Mouse (Mus musculus) CH12.LX (cell line): Measurements from ENCODE around the gene Fgd6. TPM values are rescaled to one million over a fixed set of nuclear protein-coding genes. Genes with fewer than 3 reads are reported as not detected.

ENCODE experiments used
- DNase-seq: peaks from one replicate; pipeline ENCODE4 v3.0.0-alpha.2; 2013; ENCODE audit errors: extremely low read depth
- H3K27ac ChIP-seq: 2 replicates; pipeline ENCODE4 v1.5.1; 2012; ENCODE audit warnings: low read depth, mild to moderate bottlenecking, control low read depth, moderate library complexity; ENCODE audit not compliant: insufficient read depth
- H3K27me3 ChIP-seq: replicated peaks from 2 replicates; pipeline ENCODE3; 2012; ENCODE audit warnings: inconsistent platforms
- H3K36me3 ChIP-seq, 2 experiments: replicated peaks in 1 of 2; 2 replicates each; pipeline versions ENCODE3 to v1.6.1; 2012; ENCODE audit warnings: inconsistent platforms in 1 of 2, low read length in 1 of 2, mild to moderate bottlenecking in 1 of 2, mixed read lengths in 1 of 2, moderate library complexity in 1 of 2; ENCODE audit not compliant: control insufficient read depth in 1 of 2, insufficient read depth in 1 of 2
- H3K4me1 ChIP-seq, 2 experiments: 2 replicates each; pipeline ENCODE4 v1.6.1; 2012; ENCODE audit warnings: inconsistent platforms in 1 of 2, moderate library complexity in 1 of 2; ENCODE audit not compliant: insufficient read depth in 2 of 2, control insufficient read depth in 1 of 2
- H3K4me2 ChIP-seq: 2 replicates; pipeline ENCODE4 v1.6.1; 2012; ENCODE audit warnings: low read depth, mild to moderate bottlenecking, control low read depth; ENCODE audit not compliant: poor library complexity, insufficient read depth, severe bottlenecking
- H3K4me3 ChIP-seq, 3 experiments: fragments of 150-350 bp in 1 of 3; sonication (generic) in 1 of 3; replicated peaks in 1 of 3; 2 replicates each; pipeline versions ENCODE3 to v1.5.1; 2011 to 2012; ENCODE audit warnings: low read depth in 2 of 3, low read length in 2 of 3, mild to moderate bottlenecking in 2 of 3, moderate library complexity in 2 of 3, control low read depth in 1 of 3, improper control_type of control experiment in 1 of 3, inconsistent platforms in 1 of 3, mixed read lengths in 1 of 3; ENCODE audit not compliant: poor library complexity in 1 of 3
- H3K79me2 ChIP-seq: replicated peaks from 2 replicates; pipeline ENCODE4 v1.6.1; 2012; ENCODE audit warnings: mild to moderate bottlenecking, moderate library complexity; ENCODE audit not compliant: control insufficient read depth, poor library complexity, insufficient read depth, severe bottlenecking; ENCODE audit errors: extremely low read depth
- H3K9ac ChIP-seq: 2 replicates; pipeline ENCODE4 v1.6.1; 2012; ENCODE audit warnings: low read depth, mild to moderate bottlenecking, control low read depth, moderate library complexity; ENCODE audit not compliant: insufficient read depth
- H3K9me3 ChIP-seq: replicated peaks from 2 replicates; pipeline ENCODE3; 2012; ENCODE audit warnings: low read length, inconsistent platforms, mixed read lengths
- BHLHE40 ChIP-seq: IDR thresholded peaks from 2 replicates; pipeline ENCODE4 v1.6.1; 2011; ENCODE audit warnings: mild to moderate bottlenecking, low read depth, low read length, improper control_type of control experiment
- ETS1 ChIP-seq: conservative IDR thresholded peaks from 2 replicates; pipeline ENCODE4 v1.6.1; 2012; ENCODE audit warnings: low read depth, mild to moderate bottlenecking, inconsistent platforms, low read length, improper control_type of control experiment, moderate library complexity
- HCFC1 ChIP-seq: IDR thresholded peaks from 2 replicates; pipeline ENCODE4 v1.6.1; 2012; ENCODE audit warnings: low read depth, mild to moderate bottlenecking, inconsistent platforms, low read length, improper control_type of control experiment
- JUN ChIP-seq: IDR thresholded peaks from 2 replicates; pipeline ENCODE4 v1.6.1; 2011; ENCODE audit warnings: low read depth, mild to moderate bottlenecking, low read length, improper control_type of control experiment, moderate library complexity; ENCODE audit not compliant: insufficient read depth
- MAZ ChIP-seq: IDR thresholded peaks from 2 replicates; pipeline ENCODE4 v1.6.1; 2012; ENCODE audit warnings: low read depth, mild to moderate bottlenecking, inconsistent platforms, low read length, improper control_type of control experiment, moderate library complexity
- MXI1 ChIP-seq: IDR thresholded peaks from 2 replicates; pipeline ENCODE4 v1.6.1; 2011; ENCODE audit warnings: mild to moderate bottlenecking, low read depth, low read length, improper control_type of control experiment
- MYC ChIP-seq: IDR thresholded peaks from 2 replicates; pipeline ENCODE4 v1.6.1; 2011; ENCODE audit warnings: low read depth, mild to moderate bottlenecking, improper control_type of control experiment, low read length
- SIN3A ChIP-seq: IDR thresholded peaks from 2 replicates; pipeline ENCODE4 v1.6.1; 2012; ENCODE audit warnings: low read length, improper control_type of control experiment, inconsistent platforms
- TBP ChIP-seq: conservative IDR thresholded peaks from 2 replicates; pipeline ENCODE4 v1.6.1; 2011; ENCODE audit warnings: low read depth, low read length, improper control_type of control experiment
- UBTF ChIP-seq: IDR thresholded peaks from 2 replicates; pipeline ENCODE4 v1.6.1; 2012; ENCODE audit warnings: low read depth, mild to moderate bottlenecking, inconsistent platforms, low read length, improper control_type of control experiment, moderate library complexity
- USF2 ChIP-seq: conservative IDR thresholded peaks from 2 replicates; pipeline ENCODE4 v1.6.1; 2011; ENCODE audit warnings: low read depth, low read length, improper control_type of control experiment
- ZKSCAN1 ChIP-seq: IDR thresholded peaks from 2 replicates; pipeline ENCODE4 v1.6.1; 2012; ENCODE audit warnings: low read depth, inconsistent platforms, low read length, improper control_type of control experiment, borderline replicate concordance
- ZNF384 ChIP-seq: IDR thresholded peaks from 2 replicates; pipeline ENCODE4 v1.6.1; 2012; ENCODE audit warnings: low read depth, low read length, improper control_type of control experiment, inconsistent platforms
- dilution Hi-C: fragments of 300-500 bp; cut with MboI; formaldehyde crosslinking; loops from 2 replicates; pipeline ENCODE4 v1.14.3; 2020; ENCODE audit warnings: low sequenced_read_pairs; ENCODE audit not compliant: extremely low pct_unique_long_range_greater_than_20kb, extremely low pct_ligation_motif_present
- in situ Hi-C: fragments of 300-500 bp; cut with MboI; formaldehyde crosslinking; loops from 3 replicates; pipeline ENCODE4 v1.14.3; 2019; ENCODE audit warnings: low sequenced_read_pairs, low pct_ligation_motif_present, low pct_unique_long_range_greater_than_20kb, mixed read lengths
- polyA plus RNA-seq: library from polyadenylated mRNA; unstranded; fragments of >175 nt; gene quantifications from 2 replicates; pipeline ENCODE4 v1.2.1, GENCODE M21; 2012; ENCODE audit warnings: low read depth; ENCODE audit not compliant: insufficient read length
- total RNA-seq, 2 experiments: library from RNA; depleted of rRNA; stranded (reverse); fragments of 300-350 nt in 1 of 2; fragments of >200 nt in 1 of 2; gene quantifications; 2 replicates each; pipeline ENCODE4 v1.2.3; 2012 to 2014

Fgd6 gene
- total and polyA plus RNA-seq, 3 experiments, result 3.3 to 7.2 (median 5.0) TPM

DNA sequence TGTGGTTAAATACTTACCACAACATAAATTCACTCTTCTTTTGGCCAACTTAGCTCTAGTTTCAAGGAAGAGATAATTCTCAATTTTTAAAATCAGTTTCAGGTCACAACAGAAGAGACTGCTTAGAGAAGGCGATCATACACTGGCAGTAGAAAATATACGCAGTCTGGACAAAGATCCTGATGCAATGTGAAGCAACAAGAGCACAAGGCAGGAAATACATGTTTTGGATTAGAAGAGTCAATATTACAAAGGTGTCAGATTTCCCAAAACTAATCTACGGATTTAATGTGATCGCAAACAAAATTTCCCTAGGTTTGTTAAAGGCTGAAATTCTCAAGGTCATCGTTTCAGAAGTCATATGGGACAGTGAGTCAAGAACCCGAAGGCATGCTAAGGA, 4.6 kb upstream of the Fgd6 start:
- Histone ChIP-seq H3K79me2 (peaks cover 28% of the 10 kb centered on the region), H3K9ac (peak overlapping the region; percentile 9; the same call in 1 of the 2 replicates), H3K9me3 (no peaks in the 10 kb centered on the region), H3K4me3 (no peak overlapping the region), H3K27me3 (no peaks in the 10 kb centered on the region), H3K27ac (no peak overlapping the region), H3K36me3 (peaks cover 3 to 50% of the 10 kb centered on the region in 2 experiments), H3K4me1 (peaks cover 0 to 36% of the 10 kb centered on the region in 2 experiments; a peak in 3 of 4 replicates), H3K4me2 (no peak overlapping the region)
- no peak for DNase-seq
- TF ChIP-seq ZKSCAN1, result no peak
- TF ChIP-seq ZNF384, result no peak
- dilution Hi-C loops, result no loop called here
- in situ Hi-C loops, result no loop called here

GRCm38 (mm10) chr10:94034876-94035657, 734 bp upstream of the Fgd6 start:
- DNase-seq, result peak; percentile 34
- in situ Hi-C loops, result loop anchor here (5.0 kb wide), 1 partner anchor 72 kb away; no protein-coding TSS in a partner anchor
- H3K79me2 ChIP-seq, result peaks cover 61% of the 10 kb centered on the region

GRCm38 (mm10) chr10:94036375-94036758, 566 bp downstream of the Fgd6 start:
- H3K27ac ChIP-seq, result peak overlapping the region; percentile 21; the same call in 1 of the 2 replicates

More at GRCm38 (mm10) chr10:94034876-94035657, 734 bp upstream of the Fgd6 start:
- H3K36me3 ChIP-seq, result peaks cover under 1 to 24% of the 10 kb centered on the region in 2 experiments
- H3K27ac ChIP-seq, result no peak overlapping the region
- dilution Hi-C loops, result no loop called here
- peak overlapping the region; percentile 83 for H3K9ac ChIP-seq
- peak overlapping the region; percentile 81 to 93 (median 86) for H3K4me3 ChIP-seq
- no peaks in the 10 kb centered on the region for H3K9me3 ChIP-seq
- H3K27me3 ChIP-seq, result no peaks in the 10 kb centered on the region
- H3K4me2 ChIP-seq, result peak overlapping the region; percentile 57
- H3K4me1 ChIP-seq, result peaks cover 0 to 38% of the 10 kb centered on the region in 2 experiments; a peak in 3 of 4 replicates
- TF ChIP-seq ETS1 (no peak), SIN3A (peak; percentile 76), BHLHE40 (peak; percentile 47; the same call in 1 of the 2 replicates), TBP (0 out of 2 replicates have a peak, but pooled peaks have one; percentile 28), MAZ (no peak), HCFC1 (no peak), MYC (no peak), USF2 (no peak), JUN (no peak), MXI1 (peak; percentile 72; the same call in 1 of the 2 replicates)

More at GRCm38 (mm10) chr10:94036375-94036758, 566 bp downstream of the Fgd6 start:
- H3K4me2 ChIP-seq, result peak overlapping the region; percentile 49; the same call in 1 of the 2 replicates
- DNase-seq, result no peak
- H3K27me3 ChIP-seq, result no peaks in the 10 kb centered on the region
- no peaks in the 10 kb centered on the region for H3K9me3 ChIP-seq
- H3K9ac ChIP-seq, result peak overlapping the region; percentile 60
- peaks cover 0 to 15% of the 10 kb centered on the region in 2 experiments for H3K36me3 ChIP-seq
- dilution Hi-C loops, result no loop called here
- in situ Hi-C loops, result loop anchor here (5.0 kb wide), 1 partner anchor 71 kb away; no protein-coding TSS in a partner anchor
- H3K4me3 ChIP-seq, result peak overlapping the region; percentile 88 to 93 (median 93)
- peaks cover 66% of the 10 kb centered on the region for H3K79me2 ChIP-seq
- peaks cover 0 to 38% of the 10 kb centered on the region in 2 experiments; a peak in 3 of 4 replicates for H3K4me1 ChIP-seq
- TF ChIP-seq UBTF, result peak; percentile 20; the same call in 1 of the 2 replicates
- no peak for TF ChIP-seq MYC
- TF ChIP-seq, all 38 proteins: peak for 1
